Mouse (Mus musculus): ENCODE data around the gene Zfp784. TPM values are rescaled to one million over a fixed set of nuclear protein-coding genes. Genes with fewer than 3 reads are reported as not detected.

Zfp784 gene
- polyA plus RNA-seq, 1 experiment from 2014 or later: 4.3 TPM

DNA sequence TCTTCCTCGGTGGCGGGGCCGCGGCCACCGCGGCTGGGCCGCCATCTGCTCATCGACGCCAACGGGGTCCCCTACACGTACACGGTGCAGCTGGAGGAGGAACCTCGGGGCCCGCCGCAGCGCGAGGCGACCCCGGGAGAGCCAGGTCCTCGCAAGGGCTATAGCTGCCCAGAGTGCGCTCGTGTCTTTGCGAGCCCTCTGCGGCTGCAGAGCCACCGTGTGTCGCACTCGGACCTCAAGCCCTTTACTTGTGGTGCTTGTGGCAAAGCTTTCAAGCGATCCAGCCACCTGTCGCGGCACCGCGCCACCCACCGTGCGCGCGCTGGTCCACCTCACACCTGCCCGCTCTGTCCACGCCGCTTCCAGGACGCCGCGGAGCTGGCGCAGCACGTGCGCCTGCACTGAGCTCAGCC lies 14.7 kb upstream of the Zfp784 start:
- Histone ChIP-seq H3K27ac (ENCODE audit: low read depth, low read length) (no peak overlapping the region), H3K9me3 (ENCODE audit: control insufficient read depth, low read length) (no peaks in the 10 kb centered on the region), H3K4me3 (ENCODE audit: low read depth, low read length) (peak overlapping the region; percentile 76), H3K36me3 (ENCODE audit: control insufficient read depth, insufficient read depth, low read length) (no peaks in the 10 kb centered on the region), H3K9ac (ENCODE audit: low read depth, low read length) (peak overlapping the region; percentile 35), H3K27me3 (ENCODE audit: control insufficient read depth, insufficient read depth, low read length) (peaks cover 59% of the 10 kb centered on the region), H3K4me1 (replicated peaks; ENCODE audit: control insufficient read depth, insufficient read depth, low read length) (peaks cover 20% of the 10 kb centered on the region), H3K4me2 (replicated peaks; ENCODE audit: low read depth, low read length) (peak overlapping the region; percentile 85)
- DNase-seq (ENCODE audit: low spot score) (no peak), ATAC-seq (ENCODE audit: low FRiP score) (no peak)
- WGBS: 3% methylated on average over 45 of the region's 45 CpGs

DNA sequence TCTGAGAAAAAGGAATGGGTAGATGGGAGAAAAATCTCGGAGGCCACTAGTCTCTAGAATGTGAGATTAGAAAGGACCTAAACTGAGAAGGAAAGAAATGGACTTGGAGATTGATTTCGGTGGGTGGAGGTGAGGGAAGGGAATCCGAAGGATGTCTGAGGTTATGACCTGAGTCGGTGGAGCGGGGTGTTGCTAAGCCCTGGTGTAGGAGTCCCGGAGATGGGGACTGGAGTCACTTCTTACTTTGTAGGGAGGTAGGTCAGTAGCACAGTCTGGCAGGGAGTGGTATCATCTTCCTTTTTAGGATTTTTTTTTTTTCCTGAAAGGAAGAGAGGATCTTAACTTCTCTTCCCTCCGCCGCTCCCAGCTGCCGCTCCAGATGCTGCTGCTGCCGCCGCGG lies 14.2 kb upstream of the Zfp784 start:
- H3K4me1 ChIP-seq (replicated peaks; ENCODE audit: control insufficient read depth, insufficient read depth, low read length): peaks cover 20% of the 10 kb centered on the region
- WGBS: 3% methylated on average over 12 of the region's 12 CpGs
- peak overlapping the region; percentile 76 for H3K4me3 ChIP-seq (ENCODE audit: low read depth, low read length)
- H3K9me3 ChIP-seq (ENCODE audit: control insufficient read depth, low read length): no peaks in the 10 kb centered on the region
- no peaks in the 10 kb centered on the region for H3K36me3 ChIP-seq (ENCODE audit: control insufficient read depth, insufficient read depth, low read length)
- DNase-seq (ENCODE audit: low spot score) (peak; percentile 36), ATAC-seq (ENCODE audit: low FRiP score) (no peak)
- no peak overlapping the region for H3K27ac ChIP-seq (ENCODE audit: low read depth, low read length)
- H3K4me2 ChIP-seq (replicated peaks; ENCODE audit: low read depth, low read length): peak overlapping the region; percentile 85
- peaks cover 54% of the 10 kb centered on the region for H3K27me3 ChIP-seq (ENCODE audit: control insufficient read depth, insufficient read depth, low read length)
- no peak overlapping the region; the same call in 1 of the 2 replicates for H3K9ac ChIP-seq (ENCODE audit: low read depth, low read length)

DNA sequence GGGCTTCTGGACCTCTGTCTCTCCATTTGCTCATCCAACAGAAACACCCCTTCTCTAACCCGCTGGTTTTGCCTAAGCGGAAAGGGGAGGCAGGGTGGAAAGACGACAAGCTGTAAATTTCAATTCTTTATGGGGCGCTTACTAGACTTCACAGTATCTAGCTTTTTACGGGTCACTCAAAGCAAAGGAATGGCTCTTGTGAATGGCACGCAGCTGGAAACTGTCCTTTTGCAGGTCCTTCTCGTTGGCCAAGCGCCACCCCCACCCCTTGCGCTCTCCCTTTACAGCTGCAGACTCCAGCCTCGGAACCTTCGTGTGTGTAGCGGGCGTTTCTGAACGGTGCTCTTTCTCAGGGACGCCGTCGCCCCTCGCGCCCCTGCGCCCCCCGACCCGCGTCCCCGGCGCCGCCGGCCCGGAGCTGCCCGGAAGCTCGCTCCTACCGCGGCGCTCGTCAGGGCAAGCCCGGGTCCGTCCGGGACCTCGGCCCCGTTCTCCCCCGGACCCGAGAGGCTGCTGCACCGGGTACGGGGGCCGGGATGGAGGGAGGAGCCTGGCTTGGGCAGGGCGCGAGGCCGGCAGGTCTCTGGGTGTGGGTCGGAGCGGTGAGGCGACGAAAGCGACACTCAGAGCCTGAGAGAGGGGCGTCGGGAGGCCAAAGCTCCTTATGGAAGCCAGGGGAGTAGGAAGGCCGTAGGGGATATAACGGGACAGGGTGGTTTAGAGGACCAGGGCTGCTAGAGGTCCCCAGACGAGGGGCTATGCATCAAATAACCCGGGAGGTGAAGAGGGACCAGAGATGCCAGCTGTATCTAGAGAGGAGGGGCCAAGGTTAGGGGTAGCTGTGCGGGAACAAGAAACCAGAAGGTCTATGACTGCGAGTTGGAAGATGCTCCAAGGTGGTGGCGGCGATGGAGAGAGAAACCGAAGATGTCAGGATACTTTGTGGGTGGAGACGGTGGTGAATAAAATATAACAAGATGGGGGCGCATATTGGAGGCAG lies 13.2 kb upstream of the Zfp784 start, which contains the start of gene Zfp580:
Gene Zfp580 (plus strand): TSS at position 346 of the 1,000 bp plus-strand sequence.
- WGBS: 1% methylated on average over 43 of the region's 65 CpGs
- ATAC-seq (ENCODE audit: low FRiP score): peak; percentile 85

GRCm38 (mm10) chr7:5047313-5047712 lies 9.1 kb upstream of the Zfp784 start:
- DNase-seq (ENCODE audit: low spot score) (peak; percentile 37), ATAC-seq (ENCODE audit: low FRiP score) (no peak)
- Histone ChIP-seq H3K4me1 (replicated peaks; ENCODE audit: control insufficient read depth, insufficient read depth, low read length) (no peaks in the 10 kb centered on the region), H3K36me3 (ENCODE audit: control insufficient read depth, insufficient read depth, low read length) (no peaks in the 10 kb centered on the region), H3K9me3 (ENCODE audit: control insufficient read depth, low read length) (no peaks in the 10 kb centered on the region), H3K27me3 (ENCODE audit: control insufficient read depth, insufficient read depth, low read length) (peaks cover 2% of the 10 kb centered on the region), H3K9ac (ENCODE audit: low read depth, low read length) (no peak overlapping the region), H3K27ac (ENCODE audit: low read depth, low read length) (no peak overlapping the region), H3K4me2 (replicated peaks; ENCODE audit: low read depth, low read length) (no peak overlapping the region), H3K4me3 (ENCODE audit: low read depth, low read length) (no peak overlapping the region)
- WGBS: 26% methylated on average over 2 of the region's 2 CpGs

More for the DNA sequence above, 13.2 kb upstream of the Zfp784 start, which contains the start of gene Zfp580:
- DNase-seq (ENCODE audit: low spot score): peak; percentile 91
- no peaks in the 10 kb centered on the region for H3K9me3 ChIP-seq (ENCODE audit: control insufficient read depth, low read length)
- no peaks in the 10 kb centered on the region for H3K36me3 ChIP-seq (ENCODE audit: control insufficient read depth, insufficient read depth, low read length)
- H3K9ac ChIP-seq (ENCODE audit: low read depth, low read length): peak within 1 kb of the TSS; percentile 90
- peaks cover 44% of the 10 kb centered on the region for H3K27me3 ChIP-seq (ENCODE audit: control insufficient read depth, insufficient read depth, low read length)
- peak within 1 kb of the TSS; percentile 79 for H3K27ac ChIP-seq (ENCODE audit: low read depth, low read length)
- peaks cover 14% of the 10 kb centered on the region for H3K4me1 ChIP-seq (replicated peaks; ENCODE audit: control insufficient read depth, insufficient read depth, low read length)
- peak within 1 kb of the TSS; percentile 76 for H3K4me3 ChIP-seq (ENCODE audit: low read depth, low read length)
- peak within 1 kb of the TSS; percentile 85 for H3K4me2 ChIP-seq (replicated peaks; ENCODE audit: low read depth, low read length)

- H3K9me3 ChIP-seq (ENCODE audit: control insufficient read depth, low read length): no peaks in the 10 kb centered on the region
- H3K9ac ChIP-seq (ENCODE audit: low read depth, low read length): no peak overlapping the region
- no peaks in the 10 kb centered on the region for H3K27me3 ChIP-seq (ENCODE audit: control insufficient read depth, insufficient read depth, low read length)
- H3K4me3 ChIP-seq (ENCODE audit: low read depth, low read length): no peak overlapping the region
- 79% methylated on average over 2 of the region's 2 CpGs for WGBS
- no peaks in the 10 kb centered on the region for H3K4me1 ChIP-seq (replicated peaks; ENCODE audit: control insufficient read depth, insufficient read depth, low read length)
- H3K27ac ChIP-seq (ENCODE audit: low read depth, low read length): no peak overlapping the region
- ATAC-seq (ENCODE audit: low FRiP score): no peak
- no peak for DNase-seq (ENCODE audit: low spot score)
- H3K36me3 ChIP-seq (ENCODE audit: control insufficient read depth, insufficient read depth, low read length): no peaks in the 10 kb centered on the region
- no peak overlapping the region for H3K4me2 ChIP-seq (replicated peaks; ENCODE audit: low read depth, low read length)
Measured at GRCm38 (mm10) chr7:5046112-5046511, 7.9 kb upstream of the Zfp784 start.

GRCm38 (mm10) chr7:5044981-5045380 lies 6.7 kb upstream of the Zfp784 start:
- H3K4me1 ChIP-seq (replicated peaks; ENCODE audit: control insufficient read depth, insufficient read depth, low read length): no peaks in the 10 kb centered on the region
- H3K27ac ChIP-seq (ENCODE audit: low read depth, low read length): no peak overlapping the region
- no peaks in the 10 kb centered on the region for H3K27me3 ChIP-seq (ENCODE audit: control insufficient read depth, insufficient read depth, low read length)
- DNase-seq (ENCODE audit: low spot score): no peak
- H3K4me3 ChIP-seq (ENCODE audit: low read depth, low read length): no peak overlapping the region
- ATAC-seq (ENCODE audit: low FRiP score): no peak
- H3K36me3 ChIP-seq (ENCODE audit: control insufficient read depth, insufficient read depth, low read length): 0 out of 2 replicates have a peak, but pooled peaks cover 2% of the 10 kb centered on the region
- WGBS: 81% methylated on average over 2 of the region's 2 CpGs
- no peak overlapping the region for H3K9ac ChIP-seq (ENCODE audit: low read depth, low read length)
- H3K9me3 ChIP-seq (ENCODE audit: control insufficient read depth, low read length): no peaks in the 10 kb centered on the region
- no peak overlapping the region for H3K4me2 ChIP-seq (replicated peaks; ENCODE audit: low read depth, low read length)

- WGBS: 46% methylated on average over 5 of the region's 5 CpGs
- Histone ChIP-seq H3K9me3 (ENCODE audit: control insufficient read depth, low read length) (no peaks in the 10 kb centered on the region), H3K9ac (ENCODE audit: low read depth, low read length) (peak overlapping the region; percentile 85), H3K27me3 (ENCODE audit: control insufficient read depth, insufficient read depth, low read length) (no peaks in the 10 kb centered on the region), H3K4me2 (replicated peaks; ENCODE audit: low read depth, low read length) (peak overlapping the region; percentile 47), H3K36me3 (ENCODE audit: control insufficient read depth, insufficient read depth, low read length) (peaks cover 11% of the 10 kb centered on the region; the same call in 1 of the 2 replicates), H3K4me1 (replicated peaks; ENCODE audit: control insufficient read depth, insufficient read depth, low read length) (no peaks in the 10 kb centered on the region), H3K27ac (ENCODE audit: low read depth, low read length) (peak overlapping the region; percentile 96; the same call in 1 of the 2 replicates), H3K4me3 (ENCODE audit: low read depth, low read length) (peak overlapping the region; percentile 66)
- ATAC-seq (ENCODE audit: low FRiP score) (no peak), DNase-seq (ENCODE audit: low spot score) (no peak)
Measured at GRCm38 (mm10) chr7:5038940-5039339, 694 bp upstream of the Zfp784 start.

DNA sequence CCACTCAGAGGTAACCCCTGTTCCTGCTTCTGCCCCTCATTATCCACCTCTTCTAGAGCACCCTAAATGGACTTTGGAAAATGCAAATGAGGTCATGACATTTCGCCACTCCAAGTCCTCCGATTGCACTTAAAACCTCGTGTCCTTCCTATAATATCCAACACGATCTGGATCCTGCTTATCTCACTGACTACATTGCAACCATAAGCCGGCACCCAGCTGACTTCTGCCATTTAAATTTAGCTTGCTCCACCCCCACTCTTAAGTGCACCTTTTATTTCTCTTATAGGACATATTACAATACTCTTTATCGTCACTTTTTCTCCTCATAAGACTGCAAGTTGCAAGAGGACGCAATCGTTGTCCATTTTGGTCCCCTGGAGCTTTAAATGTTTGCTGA lies 779 bp downstream of the Zfp784 start:
- no peak for DNase-seq (ENCODE audit: low spot score)
- H3K9me3 ChIP-seq (ENCODE audit: control insufficient read depth, low read length): no peaks in the 10 kb centered on the region
- H3K4me3 ChIP-seq (ENCODE audit: low read depth, low read length): peak overlapping the region; percentile 66; the same call in 1 of the 2 replicates

More for the DNA sequence above, 779 bp downstream of the Zfp784 start:
- Histone ChIP-seq H3K27me3 (ENCODE audit: control insufficient read depth, insufficient read depth, low read length) (no peaks in the 10 kb centered on the region), H3K4me1 (replicated peaks; ENCODE audit: control insufficient read depth, insufficient read depth, low read length) (no peaks in the 10 kb centered on the region), H3K27ac (ENCODE audit: low read depth, low read length) (peak overlapping the region; percentile 96; the same call in 1 of the 2 replicates), H3K36me3 (ENCODE audit: control insufficient read depth, insufficient read depth, low read length) (peaks cover 14% of the 10 kb centered on the region), H3K9ac (ENCODE audit: low read depth, low read length) (peak overlapping the region; percentile 85; the same call in 1 of the 2 replicates), H3K4me2 (replicated peaks; ENCODE audit: low read depth, low read length) (peak overlapping the region; percentile 47)
- WGBS: 92% methylated on average over 8 of the region's 8 CpGs
- ATAC-seq (ENCODE audit: low FRiP score): no peak

Measured in hindbrain, embryonic 11.5 days (tissue).